8 mouse cellular contexts compared by ENCODE assay signal in the genomic region with DNA sequence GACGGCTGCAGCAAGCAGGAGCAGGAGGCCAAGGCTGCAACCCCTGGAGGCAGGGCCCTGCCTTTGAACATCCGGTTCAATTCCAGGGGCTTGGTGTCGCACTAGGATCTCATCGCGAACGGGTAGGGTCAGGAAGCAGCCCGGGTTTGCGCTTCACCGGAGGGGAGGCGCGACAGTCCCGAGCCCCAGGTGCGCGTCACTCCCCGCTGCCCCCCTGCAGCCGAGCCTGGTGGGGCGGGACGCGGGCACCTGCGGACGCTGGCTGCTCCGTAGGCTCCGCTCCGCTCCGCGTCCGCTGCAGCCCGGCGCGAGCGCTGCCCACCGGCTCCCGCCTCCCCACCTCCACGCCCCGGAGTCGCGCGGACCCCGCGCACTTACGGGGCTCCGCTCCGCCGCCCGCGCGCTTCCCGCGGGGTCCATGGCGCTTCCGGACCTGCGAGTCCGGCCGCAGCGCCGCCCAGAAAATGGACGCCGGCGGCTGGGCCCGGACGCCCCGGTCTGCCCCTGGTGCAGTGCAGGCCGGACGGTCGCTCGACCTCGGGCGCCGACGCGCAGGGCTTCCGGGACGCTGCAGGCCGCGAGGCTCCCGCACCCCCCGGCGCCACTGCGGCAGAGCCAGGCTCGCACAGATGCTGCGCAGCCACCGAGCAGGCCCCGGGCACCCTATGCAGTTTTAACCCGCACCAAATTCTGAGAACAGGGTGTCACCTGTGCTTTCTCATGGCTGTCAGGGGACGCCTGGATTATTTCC. TPM values are rescaled to one million over a fixed set of nuclear protein-coding genes. Genes with fewer than 3 reads are reported as not detected.
DNase-seq lines count a peak whose midpoint lies in the region; ATAC-seq and TF ChIP-seq lines count a peak whose summit lies in the region.

No protein-coding gene starts in this region.

- peaks cover 3% of the 10 kb centered on the region; the same call in 1 of the 2 replicates for H3K36me3 ChIP-seq in heart, embryonic 15.5 days

- H3K4me2 ChIP-seq in heart, embryonic 15.5 days, result peak overlapping the region; percentile 79

- WGBS in heart, embryonic 15.5 days, result under 1% methylated on average over 85 of the region's 85 CpGs

- H3K4me1 ChIP-seq in embryonic fibroblast, embryonic 13.5 days (ENCODE audit: control insufficient read depth, insufficient read depth, low read length), result peaks cover 21% of the 10 kb centered on the region
- peaks cover 38% of the 10 kb centered on the region for H3K4me1 ChIP-seq in heart, embryonic 15.5 days (replicated peaks)

- peak overlapping the region; percentile 97 for H3K9ac ChIP-seq in heart, embryonic 15.5 days

- peak overlapping the region; percentile 77 for H3K27ac ChIP-seq in embryonic fibroblast, embryonic 13.5 days (ENCODE audit: insufficient read depth, low read length)
- H3K27ac ChIP-seq in heart, embryonic 15.5 days, result peak overlapping the region; percentile 98

- H3K4me3 ChIP-seq in embryonic fibroblast, embryonic 13.5 days (ENCODE audit: insufficient read depth, low read length), result peak overlapping the region; percentile 44
- H3K4me3 ChIP-seq in heart, embryonic 15.5 days, result peak overlapping the region; percentile 85

- no peaks in the 10 kb centered on the region for H3K27me3 ChIP-seq in heart, embryonic 15.5 days

- peak; percentile 87 for ATAC-seq in heart, embryonic 15.5 days (replicated peaks; ENCODE audit: insufficient number of reproducible peaks, insufficient read depth, low FRiP score, low read depth)

- DNase-seq in ES-CJ7 (ENCODE audit: low read depth, low spot score), result peak; percentile 71
- DNase-seq in adrenal gland, postnatal 4 days (ENCODE audit: low spot score in 2 of 2), result peak; percentile 48 to 61
- peak; percentile 87 for DNase-seq in kidney, postnatal 10 days
- DNase-seq in lung, postnatal 4 days, result peak; percentile 82 to 88
- DNase-seq in retina, postnatal 1 day, result peak; percentile 83
- DNase-seq in urinary bladder, postnatal 36 days (ENCODE audit: low spot score in 2 of 2), result peak; percentile 65 to 73

- H3K9me3 ChIP-seq in heart, embryonic 15.5 days (replicated peaks), result no peaks in the 10 kb centered on the region

- no peak for TF ChIP-seq CTCF in embryonic fibroblast, embryonic 13.5 days (IDR thresholded peaks at IDR 0.05; ENCODE audit: borderline replicate concordance, insufficient read depth, low read length)

- TF ChIP-seq POLR2A in embryonic fibroblast, embryonic 13.5 days (IDR thresholded peaks at IDR 0.05; ENCODE audit: low read depth, low read length), result peak; percentile 60; the same call in 1 of the 2 replicates

RNA-seq across cellular contexts. Expression of gene Zbtb38, which starts 33.0 kb away (rescaled TPM):
- 10 to 100 TPM; 42.8 to 43.1 TPM for total RNA-seq in adrenal gland, postnatal 4 days (2021)
- 33.6 and 47.0 TPM in 2 replicates for polyA plus RNA-seq in embryonic fibroblast, embryonic 13.5 days (2011; ENCODE audit: insufficient read length, low read depth, missing spikeins)
- 28.7 and 29.8 TPM in 2 replicates for polyA plus RNA-seq in heart, embryonic 15.5 days (2015; fragmentation: Nextera tagmentation; extraction: Ambion mirVana)

Comparison
In these comparisons a context has a peak if more than half of its experiments do, and no peak if none do; other contexts are left out.
1. Peak in every context shown above with its lines: DNase-seq, ATAC-seq, H3K4me3 ChIP-seq and H3K27ac ChIP-seq.